Mouse (Mus musculus) myocyte (in vitro differentiated cells): ENCODE data around the gene Lrig1.

Source experiments
- CEBPB ChIP-seq: IDR thresholded peaks from 2 replicates; pipeline ENCODE4 v1.6.1; 2011; ENCODE audit warnings: mild to moderate bottlenecking, moderate library complexity; ENCODE audit not compliant: poor library complexity, insufficient read depth, severe bottlenecking
- E2F4 ChIP-seq: IDR thresholded peaks from one replicate; pipeline ENCODE4 v1.6.1; 2011; ENCODE audit warnings: mild to moderate bottlenecking, control low read depth, moderate library complexity; ENCODE audit not compliant: insufficient read depth
- MAX ChIP-seq: IDR thresholded peaks from one replicate; pipeline ENCODE4 v1.6.1; 2011; ENCODE audit warnings: low read depth, mild to moderate bottlenecking, control low read depth
- MYOD1 ChIP-seq, 3 experiments: IDR thresholded peaks; one replicate each; pipeline ENCODE4 v1.6.1; 2011; ENCODE audit warnings: control low read depth in 2 of 3, low read depth in 2 of 3, mild to moderate bottlenecking in 2 of 3, moderate library complexity in 1 of 3; ENCODE audit not compliant: insufficient read length in 2 of 3, control insufficient read depth in 1 of 3
- MYOG ChIP-seq, 3 experiments: IDR thresholded peaks; one replicate each; pipeline ENCODE4 v1.6.1; 2011; ENCODE audit warnings: control low read depth in 2 of 3, low read depth in 2 of 3, mild to moderate bottlenecking in 2 of 3; ENCODE audit not compliant: insufficient read length in 2 of 3, control insufficient read depth in 1 of 3, insufficient read depth in 1 of 3
- POLR2A ChIP-seq: IDR thresholded peaks from one replicate; pipeline ENCODE4 v1.6.1; 2011; ENCODE audit warnings: low read depth, mild to moderate bottlenecking, control low read depth, moderate library complexity; ENCODE audit not compliant: insufficient read length
- POLR2AphosphoS2 ChIP-seq: IDR thresholded peaks from one replicate; pipeline ENCODE4 v1.6.1; 2011; ENCODE audit warnings: low read depth, control low read depth; ENCODE audit not compliant: insufficient read length
- REST ChIP-seq: IDR thresholded peaks from one replicate; pipeline ENCODE4 v1.6.1; 2011; ENCODE audit warnings: mild to moderate bottlenecking, control low read depth, moderate library complexity; ENCODE audit not compliant: insufficient read depth, insufficient read length
- SRF ChIP-seq: IDR thresholded peaks from one replicate; pipeline ENCODE4 v1.6.1; 2011; ENCODE audit warnings: low read depth; ENCODE audit not compliant: control insufficient read depth, insufficient read length
- TCF12 ChIP-seq: IDR thresholded peaks from one replicate; pipeline ENCODE4 v1.6.1; 2011; ENCODE audit warnings: mild to moderate bottlenecking, control low read depth; ENCODE audit not compliant: poor library complexity, insufficient read depth, severe bottlenecking
- TCF3 ChIP-seq: IDR thresholded peaks from one replicate; pipeline ENCODE4 v1.6.1; 2011; ENCODE audit warnings: low read depth, control low read depth; ENCODE audit not compliant: insufficient read length
- USF1 ChIP-seq: IDR thresholded peaks from one replicate; pipeline ENCODE4 v1.6.1; 2011; ENCODE audit warnings: low read depth, mild to moderate bottlenecking, control low read depth, moderate library complexity

DNA sequence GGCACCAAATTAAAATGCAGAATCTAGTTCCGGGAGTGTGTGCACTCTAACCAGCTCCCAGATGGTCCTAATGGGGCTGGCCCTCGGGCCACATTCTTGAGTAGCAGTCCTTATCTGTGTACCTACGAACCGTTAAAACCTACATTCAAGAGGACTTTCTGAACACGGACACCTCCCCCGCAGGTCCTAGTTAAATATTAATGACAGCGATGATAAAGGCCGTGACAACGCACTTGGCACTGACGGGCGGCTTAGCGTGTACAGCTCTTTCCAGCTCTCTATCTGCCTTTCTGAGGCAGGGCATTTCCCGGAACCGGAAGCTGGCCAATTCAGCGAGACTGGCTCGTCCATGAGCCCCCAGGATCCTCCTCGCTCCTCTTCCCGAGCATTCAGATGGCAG lies 29.9 kb upstream of the Lrig1 start:
- TF ChIP-seq TCF12 (no peak), MAX (no peak), SRF (no peak), POLR2A (no peak), MYOG (IDR thresholded peaks at IDR 0.05; ENCODE audit: control insufficient read depth in 1 of 3, insufficient read depth in 1 of 3, insufficient read length in 2 of 3, low read depth in 2 of 3) (no peak), POLR2AphosphoS2 (no peak), E2F4 (no peak), USF1 (no peak), TCF3 (no peak), REST (no peak), MYOD1 (IDR thresholded peaks at IDR 0.05; ENCODE audit: control insufficient read depth in 1 of 3, insufficient read length in 2 of 3, low read depth in 2 of 3) (no peak), CEBPB (no peak)
